9 mouse cellular contexts compared by ENCODE assay signal in genomic region chr14:121256896-121257295, GRCm38 (mm10).
"Had no signal": no experiment of that assay in that cellular context is flagged by ENCODE, and none has a peak within 500 bp of the region (broad histone marks: within the 10 kb centered on the region; RNA-seq: fewer than 3 reads in every experiment).

No protein-coding gene starts in this region.

- DNase-seq: liver, postnatal 0 days; lung, adult 2 months; lung, postnatal 14 days; lung, postnatal 4 days; midbrain, embryonic 14.5 days; right cerebral cortex, postnatal 14 days; thymus, adult 18-20 months; thymus, postnatal 14 days; thymus, postnatal 36 days had no signal
